Mouse (Mus musculus): Measurements from ENCODE around the gene Lrrc4b. TPM values are rescaled to one million over a fixed set of nuclear protein-coding genes. Genes with fewer than 3 reads are reported as not detected.

Gene Lrrc4b
- total RNA-seq, 2 experiments from 2014 or later, result not detected

Other genes with a start within 250 kb of the Lrrc4b start
- gene Klk1b24, start 240.8 kb upstream of the Lrrc4b start, total RNA-seq (2015), result not detected in 2 replicates
- not detected in 2 replicates for gene Klk1b24, start 240.8 kb upstream of the Lrrc4b start, total RNA-seq (2017)
- not detected in 2 replicates for gene Klk1b3, start 230.8 kb upstream of the Lrrc4b start, total RNA-seq (2015)
- gene Klk1b3, start 230.8 kb upstream of the Lrrc4b start, total RNA-seq (2017), result not detected in 2 replicates
- not detected in 2 replicates for gene Klk1b4, start 221.6 kb upstream of the Lrrc4b start, total RNA-seq (2015)
- not detected in 2 replicates for gene Klk1b4, start 221.6 kb upstream of the Lrrc4b start, total RNA-seq (2017)
- gene Klk1b5, start 213.1 kb upstream of the Lrrc4b start, total RNA-seq (2015), result not detected in 2 replicates
- not detected in 2 replicates for gene Klk1b5, start 213.1 kb upstream of the Lrrc4b start, total RNA-seq (2017)
- not detected in 2 replicates for gene Klk1, start 203.7 kb upstream of the Lrrc4b start, total RNA-seq (2015)
- not detected in 2 replicates for gene Klk1, start 203.7 kb upstream of the Lrrc4b start, total RNA-seq (2017)
- gene Gm36864, start 192.8 kb upstream of the Lrrc4b start, total RNA-seq (2015), result not detected in 2 replicates
- not detected in 2 replicates for gene Gm36864, start 192.8 kb upstream of the Lrrc4b start, total RNA-seq (2017)
- 0.34 and 1.8 TPM in 2 replicates for gene 1700028J19Rik, start 182.3 kb upstream of the Lrrc4b start, total RNA-seq (2015)
- 0.30 and 0.37 TPM in 2 replicates for gene 1700028J19Rik, start 182.3 kb upstream of the Lrrc4b start, total RNA-seq (2017)
- gene 2410002F23Rik, start 182.3 kb upstream of the Lrrc4b start, total RNA-seq (2015), result 54.0 and 60.6 TPM in 2 replicates
- 71.7 and 74.6 TPM in 2 replicates for gene 2410002F23Rik, start 182.3 kb upstream of the Lrrc4b start, total RNA-seq (2017)
- gene Acp4, start 171.6 kb upstream of the Lrrc4b start, total RNA-seq (2015), result not detected in 2 replicates
- gene Acp4, start 171.6 kb upstream of the Lrrc4b start, total RNA-seq (2017), result 0.04 TPM in 1 of 2 replicates, not detected in the other
- gene Gm15517, start 167.6 kb upstream of the Lrrc4b start, total RNA-seq (2015), result not detected in 2 replicates
- not detected in 2 replicates for gene Gm15517, start 167.6 kb upstream of the Lrrc4b start, total RNA-seq (2017)
- gene Clec11a, start 122.1 kb upstream of the Lrrc4b start, total RNA-seq (2015), result 4.1 TPM in 2 replicates
- 4.2 and 4.4 TPM in 2 replicates for gene Clec11a, start 122.1 kb upstream of the Lrrc4b start, total RNA-seq (2017)
- 0.05 and 0.49 TPM in 2 replicates for gene Shank1, start 118.8 kb upstream of the Lrrc4b start, total RNA-seq (2015)
- not detected in 2 replicates for gene Shank1, start 118.8 kb upstream of the Lrrc4b start, total RNA-seq (2017)
- gene Syt3, start 44.9 kb upstream of the Lrrc4b start, total RNA-seq (2015), result 0.22 and 0.24 TPM in 2 replicates
- 0.12 and 0.14 TPM in 2 replicates for gene Syt3, start 44.9 kb upstream of the Lrrc4b start, total RNA-seq (2017)
- gene 1700008O03Rik, start 43.2 kb upstream of the Lrrc4b start, total RNA-seq (2015), result 0.44 and 1.5 TPM in 2 replicates
- 1.8 and 2.2 TPM in 2 replicates for gene 1700008O03Rik, start 43.2 kb upstream of the Lrrc4b start, total RNA-seq (2017)
- gene Aspdh, start 36.4 kb downstream of the Lrrc4b start, total RNA-seq (2015), result not detected in 2 replicates
- gene Aspdh, start 36.4 kb downstream of the Lrrc4b start, total RNA-seq (2017), result not detected in 2 replicates
- gene Josd2, start 39.0 kb downstream of the Lrrc4b start, total RNA-seq (2015), result 27.5 and 35.2 TPM in 2 replicates
- 17.4 and 22.6 TPM in 2 replicates for gene Josd2, start 39.0 kb downstream of the Lrrc4b start, total RNA-seq (2017)
- gene Emc10, start 67.5 kb downstream of the Lrrc4b start, total RNA-seq (2015), result 60.6 and 62.7 TPM in 2 replicates
- gene Emc10, start 67.5 kb downstream of the Lrrc4b start, total RNA-seq (2017), result 30.4 and 38.3 TPM in 2 replicates
- gene Fam71e1, start 67.6 kb downstream of the Lrrc4b start, total RNA-seq (2015), result 1.2 and 2.5 TPM in 2 replicates
- 0.30 and 1.7 TPM in 2 replicates for gene Fam71e1, start 67.6 kb downstream of the Lrrc4b start, total RNA-seq (2017)
- gene Mybpc2, start 95.6 kb downstream of the Lrrc4b start, total RNA-seq (2015), result not detected in 2 replicates
- not detected in 2 replicates for gene Mybpc2, start 95.6 kb downstream of the Lrrc4b start, total RNA-seq (2017)
- gene Spib, start 103.1 kb downstream of the Lrrc4b start, total RNA-seq (2015), result 0.20 TPM in 1 of 2 replicates, not detected in the other
- gene Spib, start 103.1 kb downstream of the Lrrc4b start, total RNA-seq (2017), result 0.04 TPM in 1 of 2 replicates, not detected in the other
- gene Pold1, start 119.8 kb downstream of the Lrrc4b start, total RNA-seq (2015), result 51.4 and 70.3 TPM in 2 replicates
- gene Pold1, start 119.8 kb downstream of the Lrrc4b start, total RNA-seq (2017), result 64.4 and 77.2 TPM in 2 replicates
- gene Nr1h2, start 124.9 kb downstream of the Lrrc4b start, total RNA-seq (2015), result 39.4 and 43.7 TPM in 2 replicates
- gene Nr1h2, start 124.9 kb downstream of the Lrrc4b start, total RNA-seq (2017), result 42.6 and 45.7 TPM in 2 replicates
- 219 and 232 TPM in 2 replicates for gene Napsa, start 143.4 kb downstream of the Lrrc4b start, total RNA-seq (2015)
- gene Napsa, start 143.4 kb downstream of the Lrrc4b start, total RNA-seq (2017), result 91.2 and 121 TPM in 2 replicates
- 0.25 and 0.66 TPM in 2 replicates for gene Kcnc3, start 161.6 kb downstream of the Lrrc4b start, total RNA-seq (2015)
- 0.04 TPM in 1 of 2 replicates, not detected in the other for gene Kcnc3, start 161.6 kb downstream of the Lrrc4b start, total RNA-seq (2017)
- not detected in 2 replicates for gene Myh14, start 241.8 kb downstream of the Lrrc4b start, total RNA-seq (2015)
- not detected in 2 replicates for gene Myh14, start 241.8 kb downstream of the Lrrc4b start, total RNA-seq (2017)